Mouse (Mus musculus): ENCODE measurements at regions not wholly inside any gene's neighbourhood (a gene's known extent, or its start where the extent isn't known, plus 50 kb on each side); places are given as distances from the start of the nearest gene placed in this dataset.
"Not testable (repeated sequence)": the region's sequence is repeated elsewhere in the genome, so short reads cannot be mapped to it uniquely, and the experiment has no call there.

DNA sequence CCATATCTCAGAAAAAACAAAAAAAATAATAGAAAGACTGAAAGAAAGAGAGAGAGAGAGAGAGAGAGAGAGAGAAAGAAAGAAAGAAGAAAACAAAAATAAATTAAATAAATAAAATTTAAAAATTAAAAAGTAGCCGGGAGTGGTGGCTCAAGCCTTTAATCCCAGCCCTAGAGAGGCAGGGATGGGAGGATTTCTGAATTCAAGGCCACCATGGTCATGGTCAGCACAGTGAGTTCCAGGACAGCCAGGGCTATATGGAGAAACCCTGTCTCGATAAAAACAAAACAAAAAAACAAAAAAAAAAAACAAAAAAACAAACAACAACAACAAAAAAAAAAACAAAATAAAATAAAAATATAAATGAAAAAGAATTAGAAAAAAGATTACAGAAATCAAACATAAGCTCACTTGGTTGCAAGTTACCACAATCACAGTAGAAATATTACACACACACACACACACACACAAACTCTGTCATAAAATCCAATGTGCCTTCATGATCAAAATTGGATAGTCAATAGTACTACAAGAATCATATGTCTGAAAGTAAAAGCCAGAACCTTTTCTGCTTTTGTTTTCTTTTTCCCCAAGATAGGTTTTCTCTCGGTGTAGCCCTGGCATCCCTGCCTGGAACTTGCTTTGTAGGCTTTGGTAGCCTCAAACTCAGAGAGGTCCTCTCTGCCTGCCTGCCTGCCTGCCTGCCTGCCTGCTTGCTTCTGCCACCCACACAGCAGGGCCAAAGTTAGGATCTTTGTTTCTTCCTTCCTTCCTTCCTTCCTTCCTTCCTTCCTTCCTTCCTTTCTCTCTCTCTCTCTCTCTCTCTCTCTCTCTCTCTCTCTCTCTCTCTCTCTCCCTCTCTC lies 476.1 kb upstream of the Olfr161 start:
- DNase-seq (ENCODE audit: inconsistent age in 2 of 2, low spot score in 1 of 2) = peak; percentile 53 to 77

GRCm38 (mm10) chr16:3115336-3116112 lies 475.3 kb upstream of the Olfr161 start:
- DNase-seq (ENCODE audit: inconsistent age in 2 of 2, low spot score in 1 of 2) = peak; percentile 15 to 54

GRCm38 (mm10) chr16:3116113-3116511 lies 474.7 kb upstream of the Olfr161 start:
- peak; percentile 13 to 84 for DNase-seq (ENCODE audit: inconsistent age in 2 of 2, low spot score in 1 of 2)

DNA sequence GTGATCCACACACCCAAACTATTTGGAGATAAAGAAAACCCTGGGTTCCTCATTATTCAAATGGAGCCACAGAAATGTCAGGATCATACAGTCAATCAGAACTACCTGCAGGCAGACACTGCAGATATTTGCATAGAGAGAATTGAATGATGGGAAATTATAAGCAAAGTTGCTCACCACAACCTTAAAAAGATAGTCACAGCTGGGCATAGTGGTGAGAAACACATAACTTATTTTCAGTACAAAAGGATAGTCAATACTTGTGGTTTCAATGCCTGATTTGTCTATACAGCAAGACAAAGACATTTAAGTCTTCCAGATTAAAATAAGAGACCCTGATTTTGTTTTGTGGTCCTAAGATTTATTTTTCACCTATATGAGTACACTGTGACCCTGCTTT lies 469.6 kb upstream of the Olfr161 start:
- not testable (repeated sequence) for DNase-seq (ENCODE audit: inconsistent age in 2 of 2, low spot score in 1 of 2)

GRCm38 (mm10) chr16:3122145-3122860 lies 468.5 kb upstream of the Olfr161 start:
- DNase-seq (ENCODE audit: inconsistent age in 2 of 2, low spot score in 1 of 2) = not testable (repeated sequence)

DNA sequence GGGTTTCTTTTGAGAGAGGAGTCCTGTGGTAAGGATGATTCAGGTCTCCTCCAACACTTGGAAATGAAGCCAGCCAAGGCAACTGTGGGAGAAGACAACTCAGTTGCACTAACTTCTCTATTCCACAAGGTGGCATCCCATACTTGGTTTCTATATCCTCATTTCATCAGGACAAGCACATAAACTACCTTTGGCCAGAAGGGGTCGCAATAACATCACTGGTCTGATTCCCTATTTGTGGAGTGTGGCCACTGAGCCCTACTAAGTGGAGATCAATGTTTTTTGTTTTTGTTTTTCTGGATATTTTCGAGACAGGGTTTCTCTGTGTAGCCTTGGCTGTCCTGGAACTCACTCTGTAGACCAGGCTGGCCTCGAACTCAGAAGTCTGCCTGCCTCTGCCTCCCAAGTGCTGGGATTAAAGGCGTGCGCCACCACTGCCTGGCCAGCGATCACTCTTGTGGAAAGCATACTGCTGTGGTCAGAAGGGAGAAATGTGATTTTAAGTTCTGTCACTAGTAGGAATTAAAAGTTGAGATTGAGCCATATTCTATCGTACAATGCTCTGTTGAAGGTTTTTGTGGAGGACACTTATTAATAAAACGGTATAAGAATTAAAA lies 467.9 kb upstream of the Olfr161 start:
- peak; percentile 68 to 94 for DNase-seq (ENCODE audit: inconsistent age in 2 of 2, low spot score in 1 of 2)

DNA sequence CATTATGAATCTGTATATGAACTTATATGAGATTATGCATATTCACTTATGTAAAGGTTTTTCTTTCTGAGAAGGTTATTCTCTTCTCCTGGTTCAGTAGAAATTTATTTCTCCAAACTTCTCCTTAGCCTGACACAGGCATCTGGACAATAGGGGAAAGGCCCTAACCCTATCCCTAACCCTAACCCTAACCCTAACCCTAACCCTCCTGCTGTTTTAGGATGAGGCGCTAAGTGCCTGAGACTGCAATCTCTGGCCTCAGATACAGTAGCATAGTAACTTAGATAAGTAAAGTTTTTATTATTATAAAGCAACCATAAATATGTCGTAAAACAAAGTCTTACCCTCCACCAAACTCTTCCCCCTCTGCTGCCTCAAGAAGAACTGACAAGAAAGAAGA lies 463.5 kb upstream of the Olfr161 start:
- DNase-seq (ENCODE audit: inconsistent age in 2 of 2, low spot score in 1 of 2) = not testable (repeated sequence)
